Mouse (Mus musculus) midbrain, embryonic 11.5 days (tissue): ENCODE measurements around the gene Opa3. TPM values are rescaled to one million over a fixed set of nuclear protein-coding genes. Genes with fewer than 3 reads are reported as not detected.

Experiments used
- ATAC-seq: fragments of 200-750 bp; cut with Nextera tagmentation; 2 replicates; pipeline ENCODE4 v1.8.0; 2017; ENCODE audit warnings: moderate TSS enrichment, moderate library complexity; ENCODE audit not compliant: low FRiP score
- DNase-seq: peaks from one replicate; pipeline ENCODE4 v3.0.0; 2015; ENCODE audit warnings: low spot score; ENCODE audit errors: missing footprints
- H3K27ac ChIP-seq: fragments of 300-500 bp; sonication (generic); 2 replicates; pipeline ENCODE4 v1.5.1; 2014; ENCODE audit warnings: low read depth, low read length
- H3K27me3 ChIP-seq: fragments of 300-500 bp; sonication (generic); 2 replicates; pipeline ENCODE4 v1.6.1; 2014; ENCODE audit warnings: mild to moderate bottlenecking, low read length, moderate library complexity, mixed read lengths; ENCODE audit not compliant: control insufficient read depth, insufficient read depth
- H3K36me3 ChIP-seq: fragments of 300-500 bp; sonication (generic); 2 replicates; pipeline ENCODE4 v1.6.1; 2014; ENCODE audit warnings: mild to moderate bottlenecking, low read length, moderate library complexity, mixed read lengths; ENCODE audit not compliant: control insufficient read depth, insufficient read depth
- H3K4me1 ChIP-seq: fragments of 300-500 bp; sonication (generic); 2 replicates; pipeline ENCODE4 v1.6.1; 2014; ENCODE audit warnings: low read length; ENCODE audit not compliant: control insufficient read depth, insufficient read depth
- H3K4me2 ChIP-seq: fragments of 300-500 bp; sonication (generic); 2 replicates; pipeline ENCODE4 v1.6.1; 2014; ENCODE audit warnings: mild to moderate bottlenecking, moderate library complexity
- H3K4me3 ChIP-seq: fragments of 300-500 bp; sonication (generic); 2 replicates; pipeline ENCODE4 v1.5.1; 2014; ENCODE audit warnings: low read depth, low read length
- H3K9ac ChIP-seq: fragments of 300-500 bp; sonication (generic); 2 replicates; pipeline ENCODE4 v1.6.1; 2014; ENCODE audit warnings: low read length
- H3K9me3 ChIP-seq: fragments of 300-500 bp; sonication (generic); 2 replicates; pipeline ENCODE4 v1.6.1; 2016; ENCODE audit warnings: low read length; ENCODE audit not compliant: control insufficient read depth
- WGBS: fragments of 180-500 bp; shearing (Covaris S2); extraction: QIAGEN DNeasy Blood & Tissue Kit; methylation state at CpG from one replicate; pipeline ENCODE4 v1.1.7; 2014; 5-methylcytosine and 5-hydroxymethylcytosine counted together
- microRNA counts: library from miRNA; unstranded; fragments of <30 nt; microRNA quantifications from one replicate; lab custom pipeline; 2015
- microRNA-seq: library from miRNA; unstranded; fragments of <30 nt; microRNA quantifications from one replicate; pipeline ENCODE4, GENCODE M21; 2017
- polyA plus RNA-seq: library from polyadenylated mRNA; unstranded; fragments of >200 nt; fragmentation: Nextera tagmentation; extraction: Ambion mirVana; gene quantifications from 2 replicates; pipeline ENCODE4 v1.2.1, GENCODE M21; 2014

Opa3 gene
- polyA plus RNA-seq, 1 experiment from 2014 or later: 44.0 TPM

- H3K36me3 ChIP-seq: no peaks in the 10 kb centered on the region
- no peak overlapping the region for H3K27ac ChIP-seq
- DNase-seq (no peak), ATAC-seq (no peak)
- peaks cover 12% of the 10 kb centered on the region for H3K4me1 ChIP-seq
- peaks cover 56% of the 10 kb centered on the region for H3K27me3 ChIP-seq
- H3K9ac ChIP-seq: no peak overlapping the region
- H3K4me3 ChIP-seq: no peak overlapping the region; the same call in 1 of the 2 replicates
- H3K4me2 ChIP-seq: no peak overlapping the region
- no peaks in the 10 kb centered on the region for H3K9me3 ChIP-seq
- WGBS: 52% methylated on average over 13 of the region's 13 CpGs
Measured at GRCm38 (mm10) chr7:19302264-19303045, 74.3 kb downstream of the Opa3 start.

- ATAC-seq: no peak
- Histone ChIP-seq H3K9me3 (no peaks in the 10 kb centered on the region), H3K4me1 (peaks cover 16% of the 10 kb centered on the region), H3K36me3 (no peaks in the 10 kb centered on the region), H3K9ac (no peak overlapping the region), H3K27me3 (peaks cover 56% of the 10 kb centered on the region), H3K4me2 (no peak overlapping the region), H3K27ac (no peak overlapping the region), H3K4me3 (no peak overlapping the region)
- DNase-seq: no peak
- WGBS: 77% methylated on average over 12 of the region's 12 CpGs
Measured at GRCm38 (mm10) chr7:19303046-19303305, 74.8 kb downstream of the Opa3 start.

GRCm38 (mm10) chr7:19303770-19304169 lies 75.6 kb downstream of the Opa3 start:
- Histone ChIP-seq H3K27me3 (peaks cover 56% of the 10 kb centered on the region), H3K4me3 (no peak overlapping the region), H3K27ac (no peak overlapping the region), H3K36me3 (no peaks in the 10 kb centered on the region), H3K4me1 (peaks cover 19% of the 10 kb centered on the region), H3K9me3 (no peaks in the 10 kb centered on the region), H3K9ac (0 out of 2 replicates have a peak overlapping the region, but pooled peaks have one; percentile 22), H3K4me2 (peak overlapping the region; percentile 33)
- DNase-seq: peak; percentile 99
- WGBS: under 1% methylated on average over 16 of the region's 16 CpGs
- ATAC-seq: peak; percentile 27

GRCm38 (mm10) chr7:19304501-19305412 lies 76.6 kb downstream of the Opa3 start:
- no peaks in the 10 kb centered on the region for H3K36me3 ChIP-seq
- peak; percentile 90 for DNase-seq
- H3K9ac ChIP-seq: peak overlapping the region; percentile 37; the same call in 1 of the 2 replicates
- peak overlapping the region; percentile 43 for H3K4me2 ChIP-seq
- no peak for ATAC-seq
- H3K4me3 ChIP-seq: peak overlapping the region; percentile 22
- H3K9me3 ChIP-seq: no peaks in the 10 kb centered on the region
- H3K27me3 ChIP-seq: peaks cover 56% of the 10 kb centered on the region
- H3K4me1 ChIP-seq: peaks cover 28% of the 10 kb centered on the region
- no peak overlapping the region for H3K27ac ChIP-seq
- WGBS: 2% methylated on average over 47 of the region's 48 CpGs

- H3K4me3 ChIP-seq: 0 out of 2 replicates have a peak overlapping the region, but pooled peaks have one; percentile 22
- peaks cover 28% of the 10 kb centered on the region for H3K4me1 ChIP-seq
- no peak for ATAC-seq
- H3K36me3 ChIP-seq: no peaks in the 10 kb centered on the region
- WGBS: 8% methylated on average over 6 of the region's 6 CpGs
- H3K27ac ChIP-seq: no peak overlapping the region
- no peak for DNase-seq
- no peaks in the 10 kb centered on the region for H3K9me3 ChIP-seq
- H3K4me2 ChIP-seq: no peak overlapping the region; the same call in 1 of the 2 replicates
- peaks cover 56% of the 10 kb centered on the region for H3K27me3 ChIP-seq
- H3K9ac ChIP-seq: no peak overlapping the region
Measured at GRCm38 (mm10) chr7:19305413-19305735, 77.2 kb downstream of the Opa3 start.

MicroRNAs encoded within 50 kb of the gene (microRNA counts, 519-probe panel; counts per million panel counts)
- not detected for microRNA mmu-miR-330 (lab: Ali Mortazavi, UCI)

Small RNA genes within 50 kb of the gene (microRNA-seq; reads per million reads assigned to microRNA genes)
- 438 reads per million, percentile 70 among the genes with 10 or more reads in this experiment for gene Mir330

Other genes starting within 250 kb of the Opa3 start
- gene Nanos2, start 240.9 kb upstream of the Opa3 start, polyA plus RNA-seq: 0.10 TPM in 2 replicates
- 3.7 and 4.0 TPM in 2 replicates for gene Mypop, start 237.1 kb upstream of the Opa3 start, polyA plus RNA-seq
- 24.1 and 26.5 TPM in 2 replicates for gene Irf2bp1, start 224.3 kb upstream of the Opa3 start, polyA plus RNA-seq
- not detected in 2 replicates for gene Foxa3, start 204.8 kb upstream of the Opa3 start, polyA plus RNA-seq
- 30.9 and 33.3 TPM in 2 replicates for gene Sympk, start 204.0 kb upstream of the Opa3 start, polyA plus RNA-seq
- not detected in 2 replicates for gene Rsph6a, start 173.6 kb upstream of the Opa3 start, polyA plus RNA-seq
- gene Dmwd, start 152.1 kb upstream of the Opa3 start, polyA plus RNA-seq: 15.2 and 16.9 TPM in 2 replicates
- 7.0 and 7.3 TPM in 2 replicates for gene Dmpk, start 144.5 kb upstream of the Opa3 start, polyA plus RNA-seq
- gene Six5, start 133.7 kb upstream of the Opa3 start, polyA plus RNA-seq: 7.0 and 8.8 TPM in 2 replicates
- gene Gm4969, start 110.0 kb upstream of the Opa3 start, polyA plus RNA-seq: 0.46 and 0.58 TPM in 2 replicates
- 9.4 and 9.5 TPM in 2 replicates for gene Fbxo46, start 108.5 kb upstream of the Opa3 start, polyA plus RNA-seq
- 10.7 and 11.4 TPM in 2 replicates for gene Qpctl, start 79.0 kb upstream of the Opa3 start, polyA plus RNA-seq
- gene Snrpd2, start 78.6 kb upstream of the Opa3 start, polyA plus RNA-seq: 156 and 160 TPM in 2 replicates
- 0.58 and 0.75 TPM in 2 replicates for gene Gipr, start 62.2 kb upstream of the Opa3 start, polyA plus RNA-seq
- 1.5 and 1.9 TPM in 2 replicates for gene Eml2, start 51.9 kb upstream of the Opa3 start, polyA plus RNA-seq
- 1.5 and 1.7 TPM in 2 replicates for gene Gpr4, start 15.8 kb upstream of the Opa3 start, polyA plus RNA-seq
- gene Vasp, start 43.5 kb downstream of the Opa3 start, polyA plus RNA-seq: 46.0 and 46.9 TPM in 2 replicates
- 0.18 and 0.50 TPM in 2 replicates for gene Ppm1n, start 51.7 kb downstream of the Opa3 start, polyA plus RNA-seq
- gene Rtn2, start 54.3 kb downstream of the Opa3 start, polyA plus RNA-seq: 48.5 and 53.2 TPM in 2 replicates
- gene Fosb, start 81.7 kb downstream of the Opa3 start, polyA plus RNA-seq: 0.04 TPM in 1 of 2 replicates, not detected in the other
- 111 and 118 TPM in 2 replicates for gene Ercc1, start 116.4 kb downstream of the Opa3 start, polyA plus RNA-seq
- 15.1 and 15.4 TPM in 2 replicates for gene Cd3eap, start 131.1 kb downstream of the Opa3 start, polyA plus RNA-seq
- gene Ppp1r13l, start 131.4 kb downstream of the Opa3 start, polyA plus RNA-seq: 3.0 and 3.2 TPM in 2 replicates
- gene Ercc2, start 153.7 kb downstream of the Opa3 start, polyA plus RNA-seq: 10.3 and 10.9 TPM in 2 replicates
- gene Klc3, start 175.8 kb downstream of the Opa3 start, polyA plus RNA-seq: 0.37 and 1.4 TPM in 2 replicates
- not detected in 2 replicates for gene Ckm, start 176.4 kb downstream of the Opa3 start, polyA plus RNA-seq
- gene Mark4, start 230.5 kb downstream of the Opa3 start, polyA plus RNA-seq: 8.9 and 10.7 TPM in 2 replicates
- 0.77 and 1.1 TPM in 2 replicates for gene Exoc3l2, start 235.0 kb downstream of the Opa3 start, polyA plus RNA-seq